Mouse (Mus musculus): ENCODE measurements at regions not wholly inside any gene's neighbourhood (a gene's known extent, or its start where the extent isn't known, plus 50 kb on each side); places are given as distances from the start of the nearest gene placed in this dataset.

GRCm38 (mm10) chr12:113911770-113912169 lies 368.1 kb downstream of the Adam6a start:
- no peak for TF ChIP-seq POLR2A (IDR thresholded peaks at IDR 0.05; ENCODE audit: insufficient read depth, low read depth, low read length)
- TF ChIP-seq EP300 (IDR thresholded peaks at IDR 0.05; ENCODE audit: insufficient read depth, low read depth, low read length): no peak
